Mouse (Mus musculus) midbrain, embryonic 11.5 days (tissue): ENCODE measurements around the gene Tor2a. TPM values are rescaled to one million over a fixed set of nuclear protein-coding genes. Genes with fewer than 3 reads are reported as not detected.

Source experiments
- ATAC-seq: fragments of 200-750 bp; cut with Nextera tagmentation; 2 replicates; pipeline ENCODE4 v1.8.0; 2017; ENCODE audit warnings: moderate TSS enrichment, moderate library complexity; ENCODE audit not compliant: low FRiP score
- DNase-seq: peaks from one replicate; pipeline ENCODE4 v3.0.0; 2015; ENCODE audit warnings: low spot score; ENCODE audit errors: missing footprints
- H3K27ac ChIP-seq: fragments of 300-500 bp; sonication (generic); 2 replicates; pipeline ENCODE4 v1.5.1; 2014; ENCODE audit warnings: low read depth, low read length
- H3K27me3 ChIP-seq: fragments of 300-500 bp; sonication (generic); 2 replicates; pipeline ENCODE4 v1.6.1; 2014; ENCODE audit warnings: mild to moderate bottlenecking, low read length, moderate library complexity, mixed read lengths; ENCODE audit not compliant: control insufficient read depth, insufficient read depth
- H3K36me3 ChIP-seq: fragments of 300-500 bp; sonication (generic); 2 replicates; pipeline ENCODE4 v1.6.1; 2014; ENCODE audit warnings: mild to moderate bottlenecking, low read length, moderate library complexity, mixed read lengths; ENCODE audit not compliant: control insufficient read depth, insufficient read depth
- H3K4me1 ChIP-seq: fragments of 300-500 bp; sonication (generic); 2 replicates; pipeline ENCODE4 v1.6.1; 2014; ENCODE audit warnings: low read length; ENCODE audit not compliant: control insufficient read depth, insufficient read depth
- H3K4me2 ChIP-seq: fragments of 300-500 bp; sonication (generic); 2 replicates; pipeline ENCODE4 v1.6.1; 2014; ENCODE audit warnings: mild to moderate bottlenecking, moderate library complexity
- H3K4me3 ChIP-seq: fragments of 300-500 bp; sonication (generic); 2 replicates; pipeline ENCODE4 v1.5.1; 2014; ENCODE audit warnings: low read depth, low read length
- H3K9ac ChIP-seq: fragments of 300-500 bp; sonication (generic); 2 replicates; pipeline ENCODE4 v1.6.1; 2014; ENCODE audit warnings: low read length
- H3K9me3 ChIP-seq: fragments of 300-500 bp; sonication (generic); 2 replicates; pipeline ENCODE4 v1.6.1; 2016; ENCODE audit warnings: low read length; ENCODE audit not compliant: control insufficient read depth
- WGBS: fragments of 180-500 bp; shearing (Covaris S2); extraction: QIAGEN DNeasy Blood & Tissue Kit; methylation state at CpG from one replicate; pipeline ENCODE4 v1.1.7; 2014; 5-methylcytosine and 5-hydroxymethylcytosine counted together
- polyA plus RNA-seq: library from polyadenylated mRNA; unstranded; fragments of >200 nt; fragmentation: Nextera tagmentation; extraction: Ambion mirVana; gene quantifications from 2 replicates; pipeline ENCODE4 v1.2.1, GENCODE M21; 2014

The Tor2a gene
- polyA plus RNA-seq, 1 experiment from 2014 or later = 51.4 TPM

DNA sequence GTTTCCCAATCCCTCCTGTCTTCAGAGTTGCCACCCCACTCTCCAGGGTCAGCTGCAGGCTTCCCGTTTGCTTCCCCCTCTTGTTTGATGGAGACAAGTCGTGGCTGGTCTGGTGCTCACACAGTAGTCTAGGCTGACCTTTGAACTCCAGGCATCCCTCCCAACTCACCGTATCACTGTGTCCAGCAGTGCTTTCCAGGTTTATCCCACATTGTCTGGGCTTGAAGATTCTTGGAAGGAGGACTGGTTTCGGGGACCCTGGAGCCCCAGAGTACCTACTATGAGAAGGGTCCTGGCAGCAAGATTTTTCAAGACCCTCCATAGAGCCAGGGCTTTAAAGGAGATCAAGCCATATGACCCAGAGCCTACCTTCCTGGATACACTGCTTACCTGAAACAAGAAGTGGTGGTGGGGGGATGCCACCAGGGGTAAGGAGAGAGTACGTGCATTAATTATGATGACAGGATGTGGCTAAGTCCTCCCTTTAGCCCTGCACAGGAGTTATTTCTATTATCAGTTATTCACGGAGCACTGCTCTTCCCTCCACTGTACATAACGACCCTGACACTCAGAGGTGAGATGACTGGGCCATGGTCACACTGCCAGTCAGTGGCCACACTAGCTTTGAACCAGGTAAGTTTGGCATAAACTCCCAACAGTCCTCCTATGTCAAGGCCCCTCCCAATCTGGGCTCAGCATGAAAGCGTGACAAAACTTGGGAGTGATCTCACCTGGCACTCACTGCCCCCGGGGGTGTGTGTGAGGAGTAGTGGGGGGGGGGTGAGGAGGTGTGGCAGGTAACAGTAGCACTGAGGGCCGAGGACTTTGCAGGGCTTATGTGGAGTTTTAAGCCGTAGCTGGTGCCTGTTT, 42.7 kb upstream of the Tor2a start:
- no peak overlapping the region for H3K27ac ChIP-seq
- peaks cover 16% of the 10 kb centered on the region for H3K4me1 ChIP-seq
- no peak for ATAC-seq
- peaks cover 7% of the 10 kb centered on the region for H3K36me3 ChIP-seq
- DNase-seq = no peak
- H3K9me3 ChIP-seq = no peaks in the 10 kb centered on the region
- no peaks in the 10 kb centered on the region for H3K27me3 ChIP-seq
- H3K9ac ChIP-seq = no peak overlapping the region; the same call in 1 of the 2 replicates
- H3K4me2 ChIP-seq = no peak overlapping the region; the same call in 1 of the 2 replicates
- no peak overlapping the region for H3K4me3 ChIP-seq
- 64% methylated on average over 11 of the region's 11 CpGs for WGBS

DNA sequence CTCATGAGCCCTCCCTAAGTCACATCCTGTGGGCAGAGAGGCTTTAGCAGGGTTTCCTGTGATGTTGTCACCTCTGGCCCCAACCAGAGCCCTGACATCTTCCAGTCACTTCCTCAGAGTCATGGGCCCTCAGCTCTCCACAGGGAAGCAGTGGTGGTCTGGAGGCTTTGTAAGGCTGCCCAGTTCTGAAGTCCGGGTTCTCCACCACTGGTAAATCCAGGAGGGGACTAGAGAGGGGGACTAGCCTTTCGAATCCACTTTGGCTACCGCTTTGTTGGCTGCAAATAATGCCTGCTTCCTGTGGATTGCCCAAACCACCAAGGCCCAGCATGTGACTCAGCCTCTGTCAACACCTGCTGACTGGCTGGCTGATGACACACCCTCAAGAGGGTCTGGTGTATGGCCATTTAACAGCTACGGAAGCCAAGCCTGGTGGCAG, 42.0 kb upstream of the Tor2a start:
- no peaks in the 10 kb centered on the region for H3K27me3 ChIP-seq
- no peaks in the 10 kb centered on the region for H3K9me3 ChIP-seq
- DNase-seq (no peak), ATAC-seq (no peak)
- WGBS = 81% methylated on average over 4 of the region's 4 CpGs
- no peak overlapping the region for H3K4me3 ChIP-seq
- H3K9ac ChIP-seq = no peak overlapping the region
- peaks cover 16% of the 10 kb centered on the region for H3K4me1 ChIP-seq
- peaks cover 1% of the 10 kb centered on the region; the same call in 1 of the 2 replicates for H3K36me3 ChIP-seq
- H3K4me2 ChIP-seq = no peak overlapping the region
- no peak overlapping the region for H3K27ac ChIP-seq

DNA sequence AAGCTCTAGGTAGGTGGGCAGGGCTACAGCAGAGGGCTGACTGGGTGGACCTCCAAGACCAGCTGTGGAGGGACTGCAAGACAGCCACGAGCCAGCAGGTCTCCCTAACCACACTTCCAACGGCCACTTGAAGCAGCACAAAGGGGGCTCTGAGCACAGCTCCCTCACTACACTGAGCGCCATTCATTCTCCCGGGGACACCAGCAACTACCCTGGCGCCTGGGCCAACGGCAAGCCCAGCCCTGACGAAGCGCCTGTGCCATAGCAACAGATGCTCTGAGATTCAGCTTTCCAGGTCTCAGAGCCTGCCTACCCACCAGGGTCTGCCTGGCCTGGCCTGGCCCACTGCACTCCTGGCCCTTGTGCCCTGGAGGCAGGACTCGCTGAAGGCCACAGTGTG, 38.3 kb upstream of the Tor2a start:
- no peak for ATAC-seq
- DNase-seq = no peak
- H3K27ac ChIP-seq = no peak overlapping the region
- H3K4me3 ChIP-seq = no peak overlapping the region
- no peak overlapping the region for H3K4me2 ChIP-seq
- no peak overlapping the region; the same call in 1 of the 2 replicates for H3K9ac ChIP-seq
- H3K36me3 ChIP-seq = no peaks in the 10 kb centered on the region
- WGBS = 64% methylated on average over 9 of the region's 9 CpGs
- no peaks in the 10 kb centered on the region for H3K27me3 ChIP-seq
- H3K4me1 ChIP-seq = peaks cover 5% of the 10 kb centered on the region
- no peaks in the 10 kb centered on the region for H3K9me3 ChIP-seq

DNA sequence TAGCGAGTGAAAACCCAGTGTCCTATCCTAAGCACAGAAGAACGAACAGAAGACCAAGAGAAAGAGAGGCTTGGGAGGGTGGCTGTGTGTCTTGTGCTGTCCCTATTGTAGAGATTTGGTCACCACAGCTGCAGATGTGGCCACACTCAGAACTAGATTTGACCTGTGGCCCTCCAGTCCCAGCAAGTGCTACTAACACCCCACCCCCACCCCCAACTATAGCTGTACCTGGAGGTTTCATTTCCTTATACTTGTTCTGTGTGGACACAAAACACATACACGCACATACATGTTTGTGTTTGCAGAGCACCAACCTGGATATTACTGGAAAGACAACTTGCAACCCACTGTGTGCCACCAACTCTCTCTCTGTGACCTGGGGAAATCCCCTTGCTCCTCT, 37.0 kb upstream of the Tor2a start:
- Histone ChIP-seq H3K27ac (no peak overlapping the region), H3K4me1 (no peaks in the 10 kb centered on the region), H3K4me2 (no peak overlapping the region), H3K4me3 (no peak overlapping the region), H3K27me3 (no peaks in the 10 kb centered on the region), H3K9me3 (no peaks in the 10 kb centered on the region), H3K9ac (no peak overlapping the region), H3K36me3 (no peaks in the 10 kb centered on the region)
- no peak for DNase-seq
- ATAC-seq = no peak
- 92% methylated on average over 3 of the region's 3 CpGs for WGBS

DNA sequence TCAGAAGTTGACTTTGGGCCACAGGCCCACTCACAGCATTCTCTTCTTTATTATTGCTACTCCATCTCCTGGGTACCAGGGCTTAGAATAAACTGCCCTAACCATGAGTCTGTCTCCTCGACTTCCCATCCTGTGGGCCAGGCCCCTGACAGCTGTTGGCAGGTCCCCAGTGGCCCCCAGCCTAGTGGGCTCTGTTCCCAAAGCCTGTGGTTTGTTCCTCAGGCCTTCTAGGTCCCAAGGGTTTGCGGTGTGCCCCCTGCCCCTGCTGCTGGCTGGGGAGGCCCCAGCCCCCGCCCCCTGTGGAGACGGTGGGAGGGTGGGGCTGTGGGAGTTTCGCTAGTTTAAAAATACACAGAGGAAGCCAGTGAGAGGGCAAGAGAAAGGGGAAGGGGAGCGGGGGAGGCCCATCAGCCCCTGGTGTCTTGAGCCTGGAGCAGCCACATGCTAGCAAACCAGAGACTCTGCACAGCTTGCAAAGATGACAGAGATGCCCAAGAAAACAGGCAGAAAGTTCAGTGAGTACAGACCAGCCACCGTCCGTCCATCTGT, 36.3 kb upstream of the Tor2a start, which contains the start of gene Sh2d3c:
Gene Sh2d3c, plus strand, starts transcription at position 375 of the 549 bp plus-strand sequence.
- DNase-seq = no peak
- no peak within 1 kb of the TSS for H3K9ac ChIP-seq
- no peak for ATAC-seq
- 70% methylated on average over 8 of the region's 8 CpGs for WGBS
- no peaks in the 10 kb centered on the region for H3K9me3 ChIP-seq
- no peak within 1 kb of the TSS for H3K4me3 ChIP-seq
- H3K4me1 ChIP-seq = no peaks in the 10 kb centered on the region
- H3K4me2 ChIP-seq = no peak within 1 kb of the TSS
- no peak within 1 kb of the TSS for H3K27ac ChIP-seq
- H3K27me3 ChIP-seq = no peaks in the 10 kb centered on the region
- no peaks in the 10 kb centered on the region for H3K36me3 ChIP-seq

DNA sequence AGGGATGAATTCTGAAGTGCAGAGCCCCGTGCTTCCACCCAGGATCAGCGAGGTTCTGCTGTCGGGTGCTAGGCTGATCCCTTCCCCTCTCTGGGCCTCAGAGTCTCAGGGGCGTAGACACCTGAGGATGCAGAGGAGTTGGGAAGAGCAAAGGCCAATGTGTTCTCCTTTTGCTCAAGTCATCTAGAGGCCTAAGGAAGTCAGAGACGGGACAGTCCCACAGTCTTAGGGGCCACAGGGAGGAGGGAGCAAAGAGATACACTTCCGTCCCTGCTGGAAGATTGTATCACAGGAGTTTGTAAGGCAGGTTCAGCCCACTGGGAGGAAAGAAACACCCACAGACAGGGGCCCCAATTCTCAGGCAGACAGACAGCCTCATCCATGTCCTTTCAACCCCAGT, 35.0 kb upstream of the Tor2a start:
- no peaks in the 10 kb centered on the region for H3K36me3 ChIP-seq
- DNase-seq (no peak), ATAC-seq (no peak)
- H3K4me2 ChIP-seq = no peak overlapping the region
- no peak overlapping the region for H3K4me3 ChIP-seq
- no peaks in the 10 kb centered on the region for H3K9me3 ChIP-seq
- no peak overlapping the region for H3K27ac ChIP-seq
- H3K9ac ChIP-seq = no peak overlapping the region
- WGBS = 67% methylated on average over 6 of the region's 6 CpGs
- H3K27me3 ChIP-seq = no peaks in the 10 kb centered on the region
- H3K4me1 ChIP-seq = no peaks in the 10 kb centered on the region

DNA sequence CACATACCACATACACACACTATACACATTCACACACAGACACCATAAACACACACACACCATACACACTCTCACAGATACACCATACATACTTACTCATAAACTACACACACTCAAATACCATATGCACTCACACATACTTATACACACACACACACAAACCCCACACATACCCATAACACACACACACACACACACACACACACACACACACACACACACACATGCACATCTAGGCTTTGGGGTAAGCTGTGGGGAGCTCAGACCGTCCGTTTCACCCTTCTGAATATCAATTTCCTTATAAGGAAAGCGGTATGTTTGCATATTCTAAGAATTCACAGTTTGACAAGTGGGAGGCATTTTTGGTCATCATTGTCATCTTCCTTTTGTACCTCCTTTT, 34.5 kb upstream of the Tor2a start:
- H3K4me2 ChIP-seq = no peak overlapping the region
- DNase-seq (no peak), ATAC-seq (no peak)
- no peaks in the 10 kb centered on the region for H3K27me3 ChIP-seq
- H3K9me3 ChIP-seq = no peaks in the 10 kb centered on the region
- 0 out of 2 replicates have a peak, but pooled peaks cover under 1% of the 10 kb centered on the region for H3K4me1 ChIP-seq
- no peak overlapping the region for H3K27ac ChIP-seq
- WGBS = 86% methylated on average over 3 of the region's 3 CpGs
- H3K9ac ChIP-seq = no peak overlapping the region
- no peak overlapping the region for H3K4me3 ChIP-seq
- H3K36me3 ChIP-seq = no peaks in the 10 kb centered on the region

DNA sequence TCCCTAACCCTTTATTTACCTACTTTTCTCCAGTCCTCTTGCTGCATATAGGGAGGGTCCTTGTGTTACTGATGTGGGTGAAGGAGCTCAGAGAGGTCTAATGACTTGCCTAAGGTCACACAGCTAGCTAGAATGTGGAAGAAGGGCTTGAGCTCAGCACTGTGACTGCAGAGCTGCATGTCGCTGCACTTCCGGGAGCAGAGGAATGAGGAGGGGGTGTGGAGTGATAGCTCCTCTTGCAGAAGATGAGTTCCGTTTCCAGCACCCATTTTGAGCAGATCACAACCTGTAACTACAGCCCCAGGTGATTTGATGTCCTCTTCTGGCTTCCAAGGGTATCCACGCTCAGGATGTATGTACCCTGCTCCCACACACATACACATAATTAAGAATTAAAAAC, 32.9 kb upstream of the Tor2a start:
- no peaks in the 10 kb centered on the region for H3K9me3 ChIP-seq
- DNase-seq = no peak
- WGBS = 76% methylated on average over 4 of the region's 4 CpGs

More for the DNA sequence above, 32.9 kb upstream of the Tor2a start:
- 0 out of 2 replicates have a peak, but pooled peaks cover 2% of the 10 kb centered on the region for H3K4me1 ChIP-seq
- no peak overlapping the region for H3K9ac ChIP-seq
- no peak overlapping the region for H3K27ac ChIP-seq
- H3K27me3 ChIP-seq = no peaks in the 10 kb centered on the region
- H3K36me3 ChIP-seq = no peaks in the 10 kb centered on the region
- H3K4me2 ChIP-seq = no peak overlapping the region
- ATAC-seq = no peak
- no peak overlapping the region for H3K4me3 ChIP-seq
